Mouse (Mus musculus) hindbrain, embryonic 11.5 days (tissue): ENCODE measurements around the gene Zic2. TPM values are rescaled to one million over a fixed set of nuclear protein-coding genes. Genes with fewer than 3 reads are reported as not detected.

ENCODE experiments used
- ATAC-seq: fragments of 200-750 bp; cut with Nextera tagmentation; 2 replicates; pipeline ENCODE4 v1.8.0; 2017; ENCODE audit warnings: mild to moderate bottlenecking, moderate TSS enrichment, moderate library complexity; ENCODE audit not compliant: low FRiP score
- DNase-seq: peaks from one replicate; pipeline ENCODE4 v3.0.0-alpha.2; 2015; ENCODE audit warnings: low spot score
- H3K27ac ChIP-seq: fragments of 300-500 bp; sonication (generic); 2 replicates; pipeline ENCODE4 v1.5.1; 2014; ENCODE audit warnings: mild to moderate bottlenecking, low read depth, low read length
- H3K27me3 ChIP-seq: fragments of 300-500 bp; sonication (generic); 2 replicates; pipeline ENCODE4 v1.6.1; 2014; ENCODE audit warnings: mild to moderate bottlenecking, low read length, moderate library complexity, mixed read lengths; ENCODE audit not compliant: control insufficient read depth, insufficient read depth
- H3K36me3 ChIP-seq: fragments of 300-500 bp; sonication (generic); 2 replicates; pipeline ENCODE4 v1.6.1; 2014; ENCODE audit warnings: mild to moderate bottlenecking, low read length, moderate library complexity, mixed read lengths; ENCODE audit not compliant: control insufficient read depth, insufficient read depth
- H3K4me1 ChIP-seq: fragments of 300-500 bp; sonication (generic); replicated peaks from 2 replicates; pipeline ENCODE4 v1.6.1; 2014; ENCODE audit warnings: low read length, mixed read lengths; ENCODE audit not compliant: control insufficient read depth, insufficient read depth
- H3K4me2 ChIP-seq: fragments of 300-500 bp; sonication (generic); replicated peaks from 2 replicates; pipeline ENCODE4 v1.6.1; 2014; ENCODE audit warnings: mild to moderate bottlenecking, low read depth, low read length
- H3K4me3 ChIP-seq: fragments of 300-500 bp; sonication (generic); 2 replicates; pipeline ENCODE4 v1.5.1; 2014; ENCODE audit warnings: low read depth, low read length
- H3K9ac ChIP-seq: fragments of 300-500 bp; sonication (generic); 2 replicates; pipeline ENCODE4 v1.6.1; 2014; ENCODE audit warnings: low read depth, low read length
- H3K9me3 ChIP-seq: fragments of 300-500 bp; sonication (generic); 2 replicates; pipeline ENCODE4 v1.6.1; 2016; ENCODE audit warnings: low read length; ENCODE audit not compliant: control insufficient read depth
- WGBS: fragments of 180-500 bp; shearing (Covaris S2); extraction: QIAGEN DNeasy Blood & Tissue Kit; methylation state at CpG from one replicate; pipeline ENCODE4 v1.1.7; 2014; 5-methylcytosine and 5-hydroxymethylcytosine counted together
- polyA plus RNA-seq: library from polyadenylated mRNA; unstranded; fragments of >200 nt; fragmentation: Nextera tagmentation; extraction: Ambion mirVana; gene quantifications from 2 replicates; pipeline ENCODE4 v1.2.1, GENCODE M21; 2014

The Zic2 gene
- polyA plus RNA-seq, 1 experiment from 2014 or later = 11.2 TPM

DNA sequence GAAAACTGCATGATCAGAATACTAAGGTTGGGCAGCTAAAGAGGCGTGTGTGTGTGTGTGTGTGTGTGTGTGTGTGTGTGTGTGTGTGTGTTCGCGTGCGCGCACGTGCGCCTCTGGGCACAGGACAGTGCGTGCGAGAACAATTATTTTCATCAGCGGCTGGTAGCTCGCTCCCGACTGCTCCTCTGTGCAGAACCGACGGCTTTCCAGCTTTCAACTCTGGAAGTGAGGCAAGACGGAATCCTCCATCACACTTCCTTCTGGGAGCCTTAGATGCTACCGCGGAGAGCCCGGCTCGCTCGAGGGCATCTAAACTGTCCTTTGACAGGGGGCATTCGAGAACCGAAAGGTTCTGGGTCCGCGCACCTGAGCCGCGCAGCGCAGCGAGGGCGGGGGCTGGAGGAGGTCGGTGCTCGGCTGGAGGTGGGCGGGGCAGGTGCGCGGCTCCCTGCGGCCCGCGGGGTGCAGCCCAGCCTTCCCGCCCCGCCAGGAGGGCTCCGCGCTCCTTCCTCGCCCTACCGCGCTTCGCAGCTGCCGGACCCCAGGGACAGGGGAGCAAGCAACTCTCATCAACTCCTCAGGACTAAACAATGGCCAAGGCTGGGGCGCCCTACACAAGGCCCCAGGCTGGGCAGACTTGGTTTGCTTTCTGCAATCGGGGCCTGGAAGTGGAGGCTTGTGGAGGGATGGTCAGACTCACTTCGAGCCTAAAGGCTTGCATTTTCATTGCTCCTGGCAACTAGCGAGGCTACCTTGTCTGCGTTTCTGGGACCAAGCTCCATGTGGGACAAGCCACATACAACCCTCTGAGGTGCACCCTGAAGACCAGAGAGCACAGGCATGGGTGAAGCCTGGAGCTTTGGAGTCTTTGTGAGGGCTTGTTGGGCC lies 15.4 kb downstream of the Zic2 start, which contains the start of gene Gm10837:
Gene Gm10837, plus strand, starts transcription at position 146 of the 888 bp plus-strand sequence.
- 1% methylated on average over 48 of the region's 51 CpGs for WGBS
- H3K27me3 ChIP-seq = peaks cover 28% of the 10 kb centered on the region

DNA sequence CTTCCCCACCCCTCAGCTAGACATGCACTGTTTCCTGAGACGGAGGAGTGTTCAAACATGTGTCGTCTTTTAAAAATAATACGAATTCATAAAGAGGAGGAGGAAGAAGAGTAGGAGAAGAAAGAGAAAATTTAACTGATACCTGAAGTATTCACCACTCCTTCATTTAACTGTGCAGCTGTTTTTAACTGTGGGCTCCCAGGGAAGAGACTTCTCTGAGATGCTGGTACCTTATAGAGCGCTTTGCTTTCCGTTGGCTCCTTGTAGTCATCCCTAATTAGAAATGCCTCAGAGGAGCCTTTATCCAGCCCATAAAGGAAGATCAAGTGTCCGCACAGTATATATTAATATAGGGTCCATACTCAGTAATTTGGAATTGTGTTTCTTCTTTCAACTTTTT lies 16.3 kb downstream of the Zic2 start:
- H3K9me3 ChIP-seq = no peaks in the 10 kb centered on the region
- DNase-seq (peak; percentile 13), ATAC-seq (no peak)
- no peak overlapping the region for H3K9ac ChIP-seq
- no peaks in the 10 kb centered on the region for H3K36me3 ChIP-seq
- H3K27me3 ChIP-seq = peaks cover 23% of the 10 kb centered on the region
- no peaks in the 10 kb centered on the region for H3K4me1 ChIP-seq
- no peak overlapping the region for H3K4me2 ChIP-seq
- 62% methylated on average over 6 of the region's 6 CpGs for WGBS
- H3K27ac ChIP-seq = no peak overlapping the region
- no peak overlapping the region for H3K4me3 ChIP-seq

More for the DNA sequence above, 15.4 kb downstream of the Zic2 start, which contains the start of gene Gm10837:
- H3K4me1 ChIP-seq = no peaks in the 10 kb centered on the region
- H3K4me3 ChIP-seq = peak within 1 kb of the TSS; percentile 25
- H3K27ac ChIP-seq = no peak within 1 kb of the TSS
- no peaks in the 10 kb centered on the region for H3K9me3 ChIP-seq
- ATAC-seq (peak; percentile 86), DNase-seq (peak; percentile 65)
- H3K36me3 ChIP-seq = no peaks in the 10 kb centered on the region
- H3K9ac ChIP-seq = 0 out of 2 replicates have a peak within 1 kb of the TSS, but pooled peaks have one; percentile 31
- H3K4me2 ChIP-seq = peak within 1 kb of the TSS; percentile 42

DNA sequence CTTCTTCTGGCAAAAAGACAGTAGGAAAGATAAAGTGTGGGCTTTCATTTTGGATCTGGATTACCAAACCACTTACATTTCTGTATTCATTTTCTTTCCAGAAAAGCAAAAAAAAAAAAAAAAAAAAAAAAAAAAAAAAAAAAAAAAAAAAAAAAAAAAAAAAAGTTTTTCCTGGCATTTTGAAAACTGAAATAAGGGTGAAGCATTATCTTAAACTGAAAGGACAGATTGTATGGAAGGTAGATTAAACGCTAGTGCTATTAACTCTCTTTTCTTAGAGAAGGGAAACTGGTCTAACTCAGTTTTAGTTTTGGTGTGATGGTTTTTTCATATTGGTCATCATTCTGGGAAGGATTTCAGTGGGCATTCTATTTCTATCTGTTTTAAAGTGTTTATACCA lies 16.8 kb downstream of the Zic2 start:
- ATAC-seq (no peak), DNase-seq (no peak)
- WGBS = 68% methylated on average over 1 of the region's 1 CpGs
- Histone ChIP-seq H3K4me3 (no peak overlapping the region), H3K27ac (no peak overlapping the region), H3K36me3 (no peaks in the 10 kb centered on the region), H3K9me3 (no peaks in the 10 kb centered on the region), H3K9ac (no peak overlapping the region), H3K27me3 (peaks cover 21% of the 10 kb centered on the region), H3K4me1 (no peaks in the 10 kb centered on the region), H3K4me2 (no peak overlapping the region)

DNA sequence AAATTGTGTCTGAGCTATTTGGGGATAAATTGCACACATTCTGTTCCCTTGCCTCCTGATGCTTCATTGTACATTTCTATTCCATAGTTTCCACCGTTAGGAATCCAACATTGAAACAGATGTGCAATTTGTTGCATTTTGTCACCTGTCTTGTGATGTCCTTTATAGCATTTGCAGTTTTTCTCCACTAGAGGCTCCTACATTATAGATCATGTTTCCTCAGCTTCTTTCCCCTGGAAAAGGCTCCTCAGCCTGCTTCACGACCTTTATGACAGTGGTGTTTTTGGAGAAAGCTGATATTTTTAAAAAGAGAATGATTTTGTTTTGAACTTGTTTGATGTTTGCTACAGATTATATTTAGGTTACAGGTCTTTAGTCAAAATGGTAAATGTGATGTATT lies 33.8 kb downstream of the Zic2 start:
- no peak for ATAC-seq

GRCm38 (mm10) chr14:122511519-122511918 lies 36.3 kb downstream of the Zic2 start:
- no peaks in the 10 kb centered on the region for H3K36me3 ChIP-seq
- H3K4me1 ChIP-seq = no peaks in the 10 kb centered on the region
- no peaks in the 10 kb centered on the region for H3K27me3 ChIP-seq
- H3K9me3 ChIP-seq = no peaks in the 10 kb centered on the region
- ATAC-seq (no peak), DNase-seq (no peak)
- WGBS = 68% methylated on average over 3 of the region's 3 CpGs
- H3K9ac ChIP-seq = no peak overlapping the region
- no peak overlapping the region for H3K27ac ChIP-seq
- H3K4me3 ChIP-seq = no peak overlapping the region
- H3K4me2 ChIP-seq = no peak overlapping the region

More for the DNA sequence above, 33.8 kb downstream of the Zic2 start:
- Histone ChIP-seq H3K9me3 (no peaks in the 10 kb centered on the region), H3K9ac (no peak overlapping the region), H3K4me3 (no peak overlapping the region), H3K36me3 (no peaks in the 10 kb centered on the region), H3K27me3 (no peaks in the 10 kb centered on the region), H3K27ac (no peak overlapping the region), H3K4me2 (no peak overlapping the region), H3K4me1 (no peaks in the 10 kb centered on the region)
- WGBS = 28% methylated on average over 2 of the region's 2 CpGs
- no peak for DNase-seq

DNA sequence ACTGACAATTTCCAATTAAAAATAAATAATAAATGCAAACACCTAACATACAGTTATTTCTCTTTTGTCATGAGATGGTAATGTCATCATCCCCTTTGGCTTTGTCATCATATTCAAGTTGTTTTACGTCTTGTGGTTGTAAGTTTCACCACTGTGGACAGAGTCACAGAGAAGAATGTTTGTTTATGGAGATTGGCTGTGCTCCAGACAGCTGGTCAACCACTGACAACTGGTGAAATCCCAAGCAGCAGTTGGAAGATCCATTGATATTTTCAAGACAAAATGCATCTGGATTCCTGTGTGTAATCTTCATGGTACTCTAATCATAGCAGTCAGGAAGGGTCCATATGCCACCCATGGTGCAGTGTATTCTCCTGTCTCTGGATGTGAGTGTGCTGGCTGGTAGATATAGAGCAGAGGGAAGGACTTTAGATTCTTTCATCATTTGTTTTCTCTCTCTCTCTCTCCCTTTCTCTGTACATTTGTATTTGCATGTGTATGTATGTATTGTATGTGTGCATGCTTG lies 38.3 kb downstream of the Zic2 start:
- no peaks in the 10 kb centered on the region for H3K36me3 ChIP-seq
- 78% methylated on average over 1 of the region's 1 CpGs for WGBS
- no peak overlapping the region for H3K27ac ChIP-seq
- H3K9ac ChIP-seq = no peak overlapping the region
- DNase-seq = no peak
- H3K4me2 ChIP-seq = no peak overlapping the region
- H3K27me3 ChIP-seq = no peaks in the 10 kb centered on the region
- H3K4me3 ChIP-seq = no peak overlapping the region
- no peak for ATAC-seq
- no peaks in the 10 kb centered on the region for H3K9me3 ChIP-seq
- no peaks in the 10 kb centered on the region for H3K4me1 ChIP-seq

DNA sequence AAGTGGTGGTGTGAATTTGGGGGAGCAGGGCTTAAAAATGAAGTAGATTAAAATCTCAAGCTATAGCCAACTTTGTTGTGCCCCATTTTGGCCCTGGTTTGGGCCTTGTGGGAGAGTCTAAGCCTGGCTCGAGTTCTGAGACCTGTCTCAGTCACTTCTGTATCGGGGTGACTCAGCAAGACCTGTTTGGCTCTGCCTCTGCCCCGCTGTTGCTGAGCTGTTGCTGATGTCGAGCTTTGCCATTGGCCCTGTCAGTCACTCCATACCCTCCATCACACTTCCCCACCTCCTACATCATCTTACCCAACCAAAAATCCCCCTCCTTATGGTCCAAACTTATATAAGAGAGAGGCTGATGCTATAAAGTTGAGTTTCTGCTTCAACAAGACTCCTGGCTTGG lies 53.2 kb downstream of the Zic2 start:
- Histone ChIP-seq H3K27me3 (no peaks in the 10 kb centered on the region), H3K9me3 (no peaks in the 10 kb centered on the region), H3K4me2 (no peak overlapping the region), H3K4me3 (no peak overlapping the region), H3K9ac (no peak overlapping the region), H3K4me1 (no peaks in the 10 kb centered on the region), H3K27ac (no peak overlapping the region), H3K36me3 (no peaks in the 10 kb centered on the region)
- 82% methylated on average over 4 of the region's 4 CpGs for WGBS
- no peak for ATAC-seq
- no peak for DNase-seq
